Mouse (Mus musculus) gastrocnemius, postnatal 36 days (tissue): Measurements from ENCODE around the gene Lrrc15. TPM values are rescaled to one million over a fixed set of nuclear protein-coding genes. Genes with fewer than 3 reads are reported as not detected.

ENCODE experiments used
- DNase-seq, 2 experiments: peaks; one replicate each; pipeline ENCODE4 v3.0.0; 2022
- intact Hi-C: fragments of 180-260 bp; cut with DNase I; formaldehyde crosslinking; loops from one replicate; pipeline ENCODE4 v1.15.1; 2025
- total RNA-seq, 2 experiments: library from RNA; stranded (reverse); gene quantifications; 2 replicates each; pipeline ENCODE4 v1.2.3; 2021

The Lrrc15 gene
- total RNA-seq, 2 experiments from 2014 or later = 0.10 to 0.17 TPM

DNA sequence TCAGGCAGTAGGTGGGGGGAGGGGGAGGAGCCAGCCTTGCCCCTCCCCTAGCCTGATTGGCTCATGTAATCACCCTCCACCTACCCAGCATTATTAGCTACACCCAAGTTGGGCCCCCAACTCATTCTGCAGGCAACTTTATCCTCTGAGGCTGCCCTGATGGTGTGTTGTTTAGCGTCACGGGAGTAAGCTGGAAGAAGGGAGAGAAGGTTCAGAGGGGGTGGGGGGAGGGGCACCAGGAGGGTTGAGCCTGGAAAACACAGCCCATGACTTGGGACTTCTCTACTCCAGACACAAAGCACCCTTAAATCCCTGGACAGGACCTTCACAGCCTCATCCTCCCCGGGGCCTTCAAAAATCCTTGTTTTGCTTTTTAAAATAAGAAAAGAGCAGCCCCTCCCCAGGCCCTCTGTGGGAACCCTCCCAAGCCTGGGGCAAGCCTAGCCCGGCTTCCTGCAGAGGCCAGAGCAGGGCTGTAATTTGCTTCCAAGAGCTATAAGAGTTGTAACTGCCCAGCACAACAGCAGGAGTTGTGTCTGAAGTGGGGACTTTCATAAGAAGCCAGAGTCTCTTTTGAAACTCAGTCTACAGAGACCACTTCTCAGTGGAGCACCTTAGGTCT lies 2.3 kb downstream of the Lrrc15 start:
- intact Hi-C loops = no loop called here
- DNase-seq = no peak

DNA sequence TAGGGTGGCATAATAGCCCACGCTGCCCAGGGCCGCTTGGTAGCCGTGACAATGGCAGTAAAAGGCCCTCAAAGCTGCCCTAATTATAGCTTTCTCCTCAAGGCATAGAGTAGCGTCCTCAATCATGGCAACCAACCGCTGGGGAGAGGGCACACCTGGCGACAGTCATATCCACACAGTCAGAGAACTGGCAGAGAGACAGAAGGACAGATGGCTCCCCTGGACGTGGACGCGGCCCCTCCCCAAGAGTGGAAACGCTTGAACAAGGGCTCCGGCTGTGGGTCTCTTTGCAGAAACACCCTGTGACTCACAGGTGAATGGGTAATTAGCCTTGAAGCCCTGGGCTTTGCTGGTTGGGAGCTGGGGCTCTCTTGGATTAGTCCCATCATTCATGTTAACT lies 4.7 kb downstream of the Lrrc15 start:
- no peak for DNase-seq
- intact Hi-C loops = no loop called here

DNA sequence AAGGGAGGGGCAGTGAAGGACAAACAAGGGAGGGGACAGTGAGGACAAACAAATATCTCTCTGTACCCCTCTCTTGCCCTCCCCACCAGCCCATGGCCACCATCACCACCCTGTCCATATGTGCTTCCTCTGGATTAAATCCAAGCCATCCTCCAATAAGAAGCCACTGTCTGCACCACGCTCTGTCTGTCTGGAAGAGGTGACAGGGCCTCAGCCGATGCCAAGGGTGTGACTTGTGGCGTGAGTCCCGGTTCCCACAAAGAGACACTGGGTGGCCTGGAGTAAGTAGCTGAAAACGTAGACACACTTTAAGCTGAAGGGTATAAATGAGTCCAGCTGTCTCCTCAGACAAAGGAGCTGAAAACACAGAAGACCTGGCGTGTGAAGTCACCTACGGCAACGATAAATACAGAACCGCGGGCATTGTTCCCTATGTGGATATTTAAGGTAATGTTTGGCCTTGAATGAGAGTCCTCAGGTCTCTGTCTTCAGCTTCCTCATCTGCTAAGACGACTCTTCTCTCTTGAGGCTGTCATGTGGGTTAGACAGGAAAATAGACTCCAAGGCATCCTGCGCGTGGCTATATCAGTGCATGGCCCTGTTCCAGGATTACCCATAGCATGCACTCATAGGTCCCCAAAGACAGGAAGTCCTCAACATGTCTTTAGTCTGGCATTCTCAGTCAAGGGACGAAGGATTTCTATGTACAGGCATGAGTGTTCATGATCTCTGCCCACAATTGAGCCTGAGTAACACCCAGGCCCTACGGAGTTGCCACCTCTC lies 7.3 kb downstream of the Lrrc15 start:
- no peak for DNase-seq
- intact Hi-C loops = no loop called here

DNA sequence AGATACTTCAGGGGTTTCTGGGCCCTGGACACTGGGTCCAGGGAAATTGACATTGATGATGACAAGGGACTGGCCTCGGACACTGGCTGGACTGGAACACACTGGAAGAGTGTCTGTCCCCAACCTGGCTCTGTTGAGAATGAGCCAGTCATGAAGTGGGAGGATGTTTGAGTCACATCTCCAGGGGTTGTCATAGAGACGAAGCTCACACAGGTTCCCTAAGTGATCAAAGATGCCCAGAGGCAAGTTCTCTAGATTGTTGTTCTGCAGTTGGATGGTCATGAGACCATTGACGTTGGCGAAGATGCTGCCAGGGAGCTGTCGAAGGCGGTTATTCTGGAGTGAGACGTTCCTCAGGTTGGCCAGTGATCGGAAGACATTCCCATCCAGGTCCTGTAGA lies 10.0 kb downstream of the Lrrc15 start:
- intact Hi-C loops = no loop called here

DNA sequence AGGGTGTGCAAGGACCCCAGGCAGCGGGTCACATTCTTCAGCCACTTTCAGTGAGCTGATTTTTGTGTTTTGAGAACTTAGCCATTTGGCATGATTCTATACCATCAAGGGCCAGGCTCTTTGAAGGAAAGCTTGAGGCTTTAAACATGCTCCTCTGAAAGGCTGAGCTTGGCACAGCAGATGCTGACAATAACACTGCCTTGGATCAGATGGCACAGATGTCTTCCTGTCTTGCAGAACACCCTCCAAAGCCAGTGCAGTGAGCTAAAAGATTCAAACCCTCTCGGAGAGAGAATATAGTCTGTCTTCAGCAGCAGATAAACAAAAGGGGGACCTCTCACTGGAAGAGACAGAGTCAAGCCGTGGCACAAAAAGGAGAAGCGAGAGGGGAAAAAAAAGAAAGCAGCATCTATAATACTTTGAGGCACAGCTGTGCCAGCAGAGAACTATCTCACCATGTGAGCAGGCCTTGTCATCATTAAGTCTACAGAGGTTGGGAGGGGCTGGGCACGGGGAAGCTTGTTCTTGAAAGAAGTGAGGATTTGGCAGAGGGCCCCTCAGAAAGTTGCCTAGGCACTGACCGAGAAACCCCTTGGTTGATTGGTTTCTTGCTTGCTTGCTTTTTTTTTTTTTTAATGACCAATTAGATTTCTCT lies 11.0 kb downstream of the Lrrc15 start:
- intact Hi-C loops = no loop called here

More for the DNA sequence above, 10.0 kb downstream of the Lrrc15 start:
- no peak for DNase-seq

DNA sequence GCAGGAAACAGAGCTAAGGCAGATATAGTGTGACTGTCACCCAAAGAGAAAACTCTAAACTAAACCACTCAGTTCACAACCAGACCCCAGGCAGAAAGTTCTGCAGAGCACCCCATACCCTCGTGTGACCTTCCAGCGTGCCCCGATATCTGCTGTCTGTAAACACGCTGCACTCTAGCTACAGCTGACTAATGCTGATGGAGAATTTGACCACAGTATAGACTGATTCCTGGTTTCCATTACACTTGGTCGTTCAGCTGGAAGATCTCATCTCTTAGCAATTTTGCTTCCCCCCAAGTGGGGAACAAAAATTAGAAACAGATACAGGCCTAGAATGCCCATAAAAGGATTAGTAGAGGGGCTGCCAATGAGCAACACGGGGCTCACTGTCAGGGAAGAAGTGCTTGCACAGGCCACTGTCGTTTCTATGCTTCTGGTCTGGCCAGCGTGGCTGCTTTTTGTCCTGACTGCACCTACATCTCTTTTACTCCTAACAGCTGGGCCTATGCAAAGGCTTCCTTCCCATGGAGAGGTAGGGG lies 11.8 kb downstream of the Lrrc15 start:
- intact Hi-C loops = no loop called here
- no peak for DNase-seq

More for the DNA sequence above, 11.0 kb downstream of the Lrrc15 start:
- no peak for DNase-seq

DNA sequence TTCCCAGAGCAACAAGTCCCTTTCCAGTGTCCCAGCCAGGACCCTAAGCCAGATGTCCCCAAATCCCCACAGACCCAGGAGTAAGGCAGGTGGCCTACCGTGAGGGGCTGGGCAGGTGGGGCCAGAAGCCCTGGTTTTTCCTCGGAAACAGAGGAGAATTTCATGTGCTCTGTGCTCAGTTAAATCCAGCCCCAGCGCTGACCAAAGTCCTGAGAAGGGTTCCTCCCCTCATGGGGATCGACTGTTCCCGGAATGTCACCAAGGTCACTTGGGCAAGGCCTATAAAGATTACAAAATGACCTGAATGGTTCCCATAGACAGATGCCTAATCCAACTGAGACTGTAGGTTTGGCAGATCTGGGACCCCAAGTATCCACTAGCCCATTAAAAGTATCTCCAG lies 15.7 kb downstream of the Lrrc15 start, which contains the start of gene Cpn2:
Gene Cpn2 (minus strand): TSS at position 141 of the 400 bp plus-strand sequence.
- DNase-seq = no peak
- intact Hi-C loops = no loop called here

DNA sequence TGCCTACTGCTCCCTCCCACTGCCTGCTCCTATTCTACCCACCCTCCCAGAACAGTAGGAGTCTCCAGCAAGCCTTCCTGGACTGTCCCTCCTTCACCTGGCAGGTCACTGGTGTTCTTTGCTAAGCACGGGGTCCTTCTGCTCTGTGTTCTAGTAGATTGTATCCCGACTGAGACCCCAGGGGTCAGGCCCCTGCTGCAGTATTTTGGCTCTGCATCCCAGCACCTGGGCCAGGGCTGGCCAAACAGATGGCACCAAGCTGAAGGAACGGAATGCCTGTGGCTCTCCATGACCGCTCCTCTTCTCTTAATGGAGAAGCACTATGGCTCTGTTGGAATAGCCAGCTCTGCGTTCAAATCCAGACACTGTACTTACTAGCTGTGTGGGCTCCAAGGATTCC lies 16.5 kb downstream of the Lrrc15 start:
- intact Hi-C loops = no loop called here

DNA sequence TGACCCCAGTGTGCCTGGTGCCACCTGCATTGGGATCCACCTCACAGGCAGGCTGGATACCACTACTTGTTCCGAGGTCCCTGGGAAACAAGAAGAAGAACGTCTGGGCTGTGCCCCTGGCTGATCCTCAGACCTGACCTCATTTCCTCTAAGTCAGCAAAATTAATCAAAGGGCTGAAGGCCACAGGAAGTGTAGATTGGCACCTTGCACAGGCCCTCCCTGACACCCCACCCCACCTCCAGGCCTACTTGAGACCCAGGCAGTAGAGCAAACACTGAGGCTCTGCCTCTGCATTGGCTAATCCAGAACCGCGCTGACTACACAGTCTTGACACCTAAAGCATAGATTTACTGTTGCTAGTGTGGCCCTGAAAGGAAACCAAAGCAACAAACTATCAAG lies 17.4 kb downstream of the Lrrc15 start:
- intact Hi-C loops = no loop called here

More for the DNA sequence above, 16.5 kb downstream of the Lrrc15 start:
- DNase-seq = no peak

DNA sequence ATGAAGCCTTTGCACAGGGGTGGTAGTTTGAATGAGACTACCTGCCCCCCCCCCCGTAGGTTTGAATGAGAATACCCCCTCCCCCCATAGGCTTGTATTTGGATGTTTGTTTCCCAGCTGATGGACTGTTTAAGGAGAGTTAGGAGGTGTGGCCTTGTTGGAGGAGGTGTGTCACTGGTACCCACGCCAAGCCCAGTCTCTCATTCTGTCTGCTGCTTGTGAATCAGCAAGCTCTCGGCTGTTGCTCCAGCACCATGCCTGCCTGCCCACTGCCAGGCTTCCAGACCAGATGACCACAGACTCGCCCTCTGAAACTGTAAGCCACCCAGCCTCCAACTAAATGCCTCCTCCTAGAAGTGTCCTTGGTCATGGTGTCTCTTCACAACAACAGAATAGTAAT lies 19.9 kb downstream of the Lrrc15 start:
- intact Hi-C loops = no loop called here
- DNase-seq = no peak

More for the DNA sequence above, 17.4 kb downstream of the Lrrc15 start:
- no peak for DNase-seq

DNA sequence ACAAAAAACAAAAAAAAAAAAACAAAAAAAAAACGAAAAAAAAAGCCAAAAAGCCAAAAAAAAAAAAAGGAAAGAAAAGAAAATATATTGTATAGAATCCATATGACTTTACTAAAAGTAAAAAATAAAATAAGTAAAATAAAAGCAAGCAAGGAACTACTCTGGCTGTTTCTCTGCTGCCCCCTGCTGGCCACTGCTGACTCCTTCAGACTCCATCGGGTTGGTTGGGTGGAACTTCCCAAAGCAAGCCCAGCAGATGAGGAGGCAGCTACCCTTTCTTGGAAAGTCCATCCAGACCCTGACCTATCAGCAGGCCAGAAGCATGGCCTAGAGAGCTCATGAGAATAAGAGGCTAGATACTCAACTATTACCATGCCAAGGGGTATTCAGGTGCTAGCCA lies 20.4 kb downstream of the Lrrc15 start:
- intact Hi-C loops = no loop called here
- peak; percentile 51 to 60 for DNase-seq

DNA sequence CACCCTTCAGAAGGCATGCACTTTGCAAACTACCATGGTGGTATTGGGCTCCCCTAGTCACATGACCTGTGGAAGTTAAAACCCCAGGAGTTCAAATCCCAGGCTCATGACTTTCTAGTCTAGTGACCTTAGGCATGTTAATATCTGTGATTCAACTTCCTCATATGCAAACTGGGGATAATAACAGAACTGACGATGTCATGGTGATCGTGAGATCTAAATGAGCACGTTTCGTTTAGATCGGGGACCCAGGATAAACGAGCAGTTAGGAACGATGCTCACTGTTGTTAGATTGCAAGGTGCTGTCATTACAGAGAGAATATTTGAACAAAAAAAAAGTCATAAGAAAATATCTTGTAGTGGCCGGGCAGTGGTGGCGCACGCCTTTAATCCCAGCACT lies 20.9 kb downstream of the Lrrc15 start:
- no peak for DNase-seq
- intact Hi-C loops = no loop called here

DNA sequence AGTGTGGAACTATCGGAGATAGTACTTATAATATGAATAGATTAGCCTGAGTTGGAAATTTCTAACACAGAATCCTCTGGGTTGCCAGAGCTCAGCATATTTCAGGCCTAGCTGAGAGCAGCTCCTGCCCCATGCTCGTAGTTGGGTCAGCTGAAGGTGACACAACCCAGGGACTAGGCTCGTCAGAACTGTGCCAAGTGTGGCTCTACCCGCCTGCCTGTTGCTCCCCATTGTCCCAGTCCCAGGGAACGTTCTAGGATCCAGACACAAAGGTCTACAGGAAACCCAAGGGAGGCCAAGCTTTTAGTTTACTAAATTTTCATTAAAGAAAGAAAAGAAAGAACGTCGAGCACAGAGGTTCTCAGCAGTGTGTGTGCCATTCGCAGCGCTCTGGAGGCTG lies 21.7 kb downstream of the Lrrc15 start:
- intact Hi-C loops = no loop called here
- no peak for DNase-seq

DNA sequence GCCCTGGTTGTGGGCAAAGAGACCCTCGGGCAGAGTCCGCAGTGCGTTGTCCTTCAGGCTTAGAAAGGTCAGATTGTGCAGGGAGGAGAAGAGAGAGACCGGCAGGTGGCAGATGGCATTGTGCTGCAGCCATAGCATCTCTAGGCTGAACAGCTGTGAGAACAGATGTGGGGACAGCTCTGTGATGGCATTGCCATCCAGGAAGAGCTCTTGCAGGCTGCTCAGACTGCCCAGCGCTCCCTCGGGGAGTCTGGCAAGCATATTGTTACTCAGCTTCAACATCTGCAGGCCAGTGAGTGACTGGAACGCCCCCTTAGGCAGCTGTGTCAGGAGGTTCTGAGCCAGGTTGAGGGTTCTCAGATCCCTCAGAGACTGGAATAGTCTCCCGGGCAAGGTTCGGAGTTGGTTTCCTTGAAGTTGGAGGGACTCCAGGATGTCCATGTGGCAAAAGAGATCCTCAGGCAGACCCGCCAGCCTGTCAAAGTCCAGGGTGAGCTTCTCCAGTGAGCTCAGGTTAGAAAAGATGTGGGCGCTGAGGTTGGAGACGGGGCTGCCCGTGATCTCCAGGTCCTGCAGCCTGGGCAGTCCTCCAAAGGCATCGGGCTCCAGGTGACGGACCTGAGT lies 22.9 kb downstream of the Lrrc15 start:
- intact Hi-C loops = no loop called here
- DNase-seq = no peak

DNA sequence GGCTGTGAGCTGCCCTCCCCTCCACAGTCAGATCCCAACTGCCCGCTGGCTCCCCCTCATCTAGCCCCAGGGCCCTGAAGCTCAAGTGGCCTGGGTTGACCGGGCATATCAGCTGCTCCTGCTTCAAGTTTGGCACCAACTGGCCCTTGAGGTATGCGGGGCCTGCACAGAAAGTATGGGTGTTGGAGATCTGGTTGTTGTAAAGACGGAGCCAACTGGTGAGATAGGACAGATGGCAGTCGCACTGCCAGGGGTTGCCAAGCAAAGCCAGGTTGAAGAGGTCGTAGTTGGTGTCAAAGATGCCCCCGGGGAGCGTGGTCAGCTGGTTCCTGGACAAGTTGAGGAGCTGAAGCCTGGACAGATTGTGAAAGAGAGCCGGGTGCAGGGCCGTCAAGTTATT lies 23.6 kb downstream of the Lrrc15 start:
- intact Hi-C loops = no loop called here
- DNase-seq = no peak

DNA sequence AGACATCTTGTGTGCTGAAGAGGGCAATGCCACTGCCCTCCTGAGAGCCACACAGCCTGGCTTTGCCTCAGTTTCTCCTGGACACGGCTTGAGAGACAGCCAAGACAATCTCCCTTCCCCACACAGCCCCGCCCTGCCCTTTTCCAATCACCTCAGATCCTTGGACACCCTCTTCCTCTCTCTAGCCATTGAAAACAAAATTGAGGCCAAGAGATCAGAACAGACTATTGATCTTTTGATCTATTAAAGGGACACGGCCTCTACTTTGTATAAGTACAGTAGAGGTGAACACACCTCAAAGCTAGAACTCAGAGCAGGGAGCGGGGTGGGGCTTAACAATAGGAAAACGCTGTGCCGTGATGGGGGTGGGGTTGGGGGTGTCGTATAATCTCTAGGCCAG lies 24.6 kb downstream of the Lrrc15 start:
- intact Hi-C loops = no loop called here

DNA sequence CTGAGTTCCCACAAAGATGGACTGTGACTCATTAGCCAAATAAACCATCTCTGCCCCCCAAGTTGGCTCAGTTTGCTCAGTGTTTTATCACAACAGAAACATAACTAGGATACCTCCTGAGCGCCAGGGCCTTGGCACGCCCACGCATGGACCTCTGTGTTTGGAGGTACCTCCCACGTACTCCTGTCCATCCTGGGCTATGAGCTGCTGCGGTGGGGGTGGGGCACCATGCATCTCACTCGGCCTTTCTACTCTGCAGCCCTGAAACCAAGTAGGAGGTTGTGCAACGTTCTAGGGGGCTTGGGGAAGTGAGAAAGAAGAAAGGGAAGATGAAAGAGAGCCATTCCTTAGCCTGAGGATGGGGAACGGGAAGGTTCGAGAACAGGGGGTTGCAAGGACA lies 25.3 kb downstream of the Lrrc15 start:
- intact Hi-C loops = no loop called here
- DNase-seq = no peak

More for the DNA sequence above, 24.6 kb downstream of the Lrrc15 start:
- DNase-seq = no peak

DNA sequence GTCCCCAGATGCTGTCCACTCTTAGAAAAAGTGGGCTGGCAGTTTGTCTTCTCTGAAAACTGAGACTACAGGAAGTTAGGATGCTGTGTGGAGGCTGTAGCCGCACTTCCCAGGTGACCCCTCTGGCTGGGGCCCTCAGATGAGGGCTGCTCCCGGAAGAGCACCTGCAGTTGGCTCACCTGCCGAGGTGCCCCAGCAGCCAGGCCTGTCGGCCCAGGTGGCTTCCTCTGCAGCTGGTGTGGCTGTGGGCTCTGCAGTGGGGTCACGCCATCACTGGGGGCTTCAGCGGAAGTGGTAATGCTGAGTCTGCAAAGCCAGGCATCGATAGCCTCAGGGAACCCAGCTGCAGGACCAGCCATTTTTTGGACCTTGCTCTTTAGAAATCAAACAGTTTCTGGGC lies 28.0 kb downstream of the Lrrc15 start:
- no peak for DNase-seq
- intact Hi-C loops = no loop called here

DNA sequence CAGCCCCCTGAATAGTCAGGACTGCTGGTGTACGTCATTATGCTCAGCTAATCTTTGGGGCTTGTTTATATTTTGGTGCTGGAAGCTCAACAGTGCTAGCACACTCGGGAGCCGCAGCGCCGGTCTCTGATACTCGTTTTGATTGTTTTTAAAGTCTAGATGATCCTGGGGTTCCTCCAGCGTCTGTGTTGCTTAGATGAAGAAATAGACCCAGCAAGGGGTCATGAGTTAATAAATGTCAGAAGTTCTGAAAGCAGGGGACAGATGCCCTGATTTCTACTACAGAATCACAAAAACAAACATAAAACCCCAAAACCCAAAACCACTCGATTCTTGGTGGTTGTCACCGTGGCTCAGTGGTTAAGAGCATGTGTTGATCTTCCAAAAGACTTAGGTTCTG lies 29.2 kb downstream of the Lrrc15 start:
- DNase-seq = no peak
- intact Hi-C loops = loop anchor here (2.0 to 5.0 kb wide), 2 partner anchors 61 to 268 kb away; no protein-coding TSS in a partner anchor

DNA sequence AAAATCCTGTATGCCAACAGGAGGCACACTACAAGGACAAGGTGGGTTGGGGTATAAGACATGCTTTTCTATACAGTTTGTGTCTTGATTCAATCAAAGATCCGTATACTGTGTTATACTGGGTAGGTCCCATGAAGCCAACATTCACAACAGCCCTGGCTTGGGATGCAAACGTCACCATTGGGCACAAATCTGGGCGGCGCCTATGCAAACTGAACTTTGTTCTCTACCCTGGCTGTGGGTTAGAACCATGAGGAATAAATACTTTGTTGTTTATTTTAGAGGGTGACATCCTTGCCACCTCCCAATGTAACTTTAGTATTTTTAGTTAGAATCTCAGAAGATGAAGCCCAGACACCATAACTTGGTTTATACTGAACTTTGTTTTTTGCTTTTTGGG lies 29.7 kb downstream of the Lrrc15 start:
- intact Hi-C loops = loop anchor here (2.0 to 5.0 kb wide), 2 partner anchors 61 to 269 kb away; no protein-coding TSS in a partner anchor
- no peak for DNase-seq

DNA sequence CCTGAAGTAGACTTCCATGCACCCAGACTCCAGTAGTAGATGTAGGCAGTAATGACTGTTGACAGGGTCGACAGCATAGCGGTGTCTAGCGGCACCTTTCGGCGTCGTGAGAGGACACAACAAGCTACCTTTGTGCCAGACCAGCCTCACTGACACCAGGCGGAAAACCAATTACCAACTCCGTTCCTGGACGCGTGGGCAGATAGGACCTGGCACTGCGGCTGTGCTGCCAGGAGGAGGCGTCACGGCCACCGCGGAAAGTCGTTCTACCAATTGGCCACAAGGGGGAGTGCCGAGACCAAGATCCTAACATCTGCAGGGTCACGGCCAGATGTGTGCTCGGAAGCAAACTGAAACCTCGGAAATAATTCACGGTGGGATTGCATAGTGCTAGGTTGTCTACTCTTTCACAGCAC lies 31.0 kb downstream of the Lrrc15 start:
- DNase-seq = peak; percentile 76 to 80
- intact Hi-C loops = loop anchor here (2.0 to 5.0 kb wide), 2 partner anchors 63 to 270 kb away; no protein-coding TSS in a partner anchor
